Mouse (Mus musculus) CH12.LX (cell line): ENCODE data around the gene Mpst.
A peak's percentile ranks its signal among the peaks of the same experiment; 100 is the strongest.

Experiments
- CTCF ChIP-seq, 2 experiments: IDR thresholded peaks in 1 of 2; conservative IDR thresholded peaks in 1 of 2; 2 replicates each; pipeline ENCODE4 v1.5.1; 2011 to 2012; ENCODE audit warnings: low read depth in 2 of 2, low read length in 2 of 2, improper control_type of control experiment in 1 of 2, inconsistent platforms in 1 of 2, mild to moderate bottlenecking in 1 of 2, moderate library complexity in 1 of 2
- RAD21 ChIP-seq: IDR thresholded peaks from 2 replicates; pipeline ENCODE4 v1.6.1; 2011; ENCODE audit warnings: low read depth, mild to moderate bottlenecking, low read length, improper control_type of control experiment, moderate library complexity
- SMC3 ChIP-seq: IDR thresholded peaks from 2 replicates; pipeline ENCODE4 v1.6.1; 2011; ENCODE audit warnings: low read depth, low read length, improper control_type of control experiment

GRCm38 (mm10) chr15:78425230-78425629 is 19.0 kb downstream of the Mpst start:
- TF ChIP-seq CTCF (conservative IDR thresholded peaks at IDR 0.05 in 1 of 2, IDR thresholded peaks at IDR 0.05 in 1 of 2; ENCODE audit: low read depth in 2 of 2, low read length in 2 of 2) (peak in 1 of 2 experiments; percentile 60; a peak in 2 of 4 replicates), SMC3 (peak; percentile 28; the same call in 1 of the 2 replicates), RAD21 (peak; percentile 15; the same call in 1 of the 2 replicates)
